Mouse (Mus musculus) layer of hippocampus, adult 11-12 months (tissue): Measurements from ENCODE around the gene Acsl1.

ENCODE experiments used
- DNase-seq: peaks from one replicate; pipeline ENCODE4 v3.0.0; 2022; ENCODE audit warnings: low spot score

Acsl1 gene

DNA sequence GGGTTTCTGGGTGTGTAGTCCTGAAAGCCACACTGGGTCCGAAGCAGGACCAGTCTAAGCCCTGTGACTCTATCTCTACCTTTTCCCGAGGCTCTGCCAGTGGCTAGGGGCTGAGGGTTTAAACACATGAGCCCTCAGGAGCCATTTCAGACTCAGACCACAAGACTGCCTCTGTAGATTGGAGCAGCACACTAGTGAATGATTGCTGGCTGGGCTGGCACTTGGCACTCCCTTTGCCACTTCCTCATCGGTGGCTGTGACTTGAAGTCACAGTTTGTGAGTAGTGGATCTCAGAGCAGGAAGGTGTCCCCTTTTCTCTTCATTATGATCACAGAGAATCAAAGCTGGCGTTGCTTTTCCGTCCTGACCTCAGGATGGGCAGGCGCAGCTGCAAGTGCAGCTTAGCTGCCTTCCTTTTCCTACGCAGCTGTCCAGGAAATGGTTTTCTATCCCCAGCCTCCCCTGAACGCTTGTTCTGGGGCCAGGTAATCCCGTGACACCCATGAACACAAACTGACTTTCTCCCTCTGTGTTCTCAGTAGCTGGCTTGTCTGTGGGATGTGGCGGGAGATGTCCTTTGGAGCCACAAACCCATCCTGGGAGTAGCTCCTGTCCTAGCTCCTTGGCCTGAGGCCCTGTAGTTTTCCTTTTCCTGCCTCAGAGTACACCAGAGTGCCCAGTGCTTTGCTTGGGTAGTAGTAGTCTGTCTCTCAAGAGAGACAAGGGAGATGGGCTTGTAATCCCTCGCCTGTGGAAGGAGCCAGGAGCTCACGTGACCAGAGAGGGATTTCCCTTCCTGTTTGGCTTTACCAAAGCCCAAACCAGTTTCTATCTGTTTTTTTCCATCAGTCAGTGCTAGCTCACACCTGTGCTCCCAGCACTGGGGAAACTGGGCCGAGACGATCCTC lies 37.9 kb downstream of the Acsl1 start:
- no peak for DNase-seq

GRCm38 (mm10) chr8:46509474-46509873 lies 38.6 kb downstream of the Acsl1 start:
- DNase-seq, result no peak

DNA sequence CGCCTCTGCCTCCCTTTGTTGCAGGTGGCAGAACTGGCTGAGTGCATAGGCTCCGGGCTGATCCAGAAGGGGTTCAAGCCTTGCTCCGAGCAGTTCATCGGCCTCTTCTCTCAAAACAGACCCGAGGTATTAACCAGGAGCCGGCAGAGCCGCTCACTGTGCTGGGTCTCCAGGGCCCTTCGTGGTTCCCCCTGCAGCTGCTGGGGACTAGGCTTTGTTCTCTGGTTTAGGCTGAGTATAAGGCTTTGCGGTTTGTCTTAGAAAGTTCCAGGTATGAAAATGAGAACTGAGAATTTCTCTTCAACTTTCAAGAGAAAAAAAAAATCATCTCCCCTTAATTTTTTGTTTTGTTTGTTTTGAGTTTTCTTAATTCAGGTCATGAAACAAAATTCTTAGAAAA lies 40.5 kb downstream of the Acsl1 start:
- no peak for DNase-seq

DNA sequence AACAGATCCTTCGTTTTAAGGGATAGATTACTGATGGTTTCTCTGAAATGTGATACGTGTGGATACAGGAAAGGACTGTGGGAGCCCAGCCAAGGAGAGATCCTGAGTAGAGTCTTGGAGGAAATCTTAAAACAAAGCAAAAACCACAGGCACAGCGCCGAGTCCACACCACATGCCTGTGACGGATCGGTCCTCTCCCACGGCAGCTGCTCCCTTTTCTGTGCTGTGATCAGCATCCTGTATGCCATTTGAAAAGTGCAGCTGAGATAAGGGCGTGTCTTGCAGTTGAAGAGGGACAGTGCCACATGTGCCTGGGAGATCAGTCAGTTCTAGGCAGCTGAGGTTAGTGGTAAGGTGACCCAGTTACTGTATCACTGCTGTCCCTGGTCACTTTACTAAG lies 41.7 kb downstream of the Acsl1 start:
- no peak for DNase-seq

- no peak for DNase-seq
Observed at GRCm38 (mm10) chr8:46514027-46514426, 43.2 kb downstream of the Acsl1 start.

DNA sequence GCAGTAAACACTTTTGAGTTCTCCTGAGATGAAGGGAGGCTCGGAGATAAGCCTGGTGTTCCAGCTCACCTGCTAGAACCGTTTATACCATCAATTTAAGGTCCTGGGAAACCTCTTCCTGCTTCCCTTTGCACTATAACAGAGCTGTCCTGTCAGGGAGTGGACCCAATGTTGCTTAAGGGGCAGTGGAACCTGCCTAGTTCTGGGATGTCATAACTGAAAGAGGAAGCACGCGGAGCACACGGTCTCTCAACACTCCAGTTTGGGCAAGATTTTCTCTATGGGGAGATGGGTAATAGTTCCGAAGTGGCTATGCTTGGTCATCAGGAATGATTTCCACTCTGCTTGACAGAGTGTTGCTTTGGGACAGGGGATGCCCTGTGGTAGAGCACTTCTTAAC lies 49.8 kb downstream of the Acsl1 start:
- no peak for DNase-seq

DNA sequence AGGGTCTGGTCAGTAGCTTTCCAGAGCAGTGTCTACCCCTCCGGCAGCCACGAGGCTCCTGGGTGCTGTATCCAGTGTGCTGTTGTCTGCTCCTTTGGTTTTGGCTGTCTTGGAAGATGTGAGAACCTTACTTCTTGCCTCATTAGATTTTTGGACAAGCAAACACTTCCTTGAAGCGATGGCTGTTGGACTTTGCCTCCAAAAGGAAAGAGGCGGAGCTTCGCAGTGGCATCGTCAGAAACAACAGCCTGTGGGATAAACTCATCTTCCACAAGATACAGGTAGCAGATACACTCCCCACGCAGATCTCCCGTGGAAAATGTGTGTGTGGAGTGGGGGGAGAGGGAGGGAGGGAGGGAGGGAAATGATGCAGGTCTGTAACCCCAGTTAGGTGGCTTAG lies 55.3 kb downstream of the Acsl1 start:
- no peak for DNase-seq

- no peak for DNase-seq
Observed at GRCm38 (mm10) chr8:46526821-46527220, 56.0 kb downstream of the Acsl1 start.

- DNase-seq, result no peak
Observed at GRCm38 (mm10) chr8:46529508-46529907, 58.7 kb downstream of the Acsl1 start.

- DNase-seq, result no peak
Observed at GRCm38 (mm10) chr8:46530541-46530940, 59.7 kb downstream of the Acsl1 start.

GRCm38 (mm10) chr8:46533926-46534325 lies 63.1 kb downstream of the Acsl1 start:
- DNase-seq, result no peak

GRCm38 (mm10) chr8:46539701-46540100 lies 68.9 kb downstream of the Acsl1 start:
- no peak for DNase-seq

DNA sequence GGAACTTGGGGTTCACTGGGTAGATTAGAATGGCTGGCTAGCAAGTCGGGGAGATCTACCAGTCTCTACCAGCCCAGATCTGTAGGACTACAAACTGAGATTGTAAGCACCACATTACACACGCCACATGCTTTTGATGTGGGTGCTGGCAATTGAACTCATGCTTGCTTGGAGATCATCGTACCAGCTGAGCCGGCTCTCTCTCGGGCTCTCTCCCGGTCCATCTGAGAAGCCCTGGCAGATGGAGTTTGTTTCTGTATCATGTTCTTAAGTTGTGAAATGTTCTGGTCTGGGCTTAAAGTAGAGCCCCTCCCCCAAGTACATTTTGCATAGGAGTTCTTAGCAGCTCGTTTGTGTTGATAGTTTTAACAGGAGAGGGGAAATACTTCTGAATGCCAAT lies 72.4 kb downstream of the Acsl1 start:
- DNase-seq, result no peak

DNA sequence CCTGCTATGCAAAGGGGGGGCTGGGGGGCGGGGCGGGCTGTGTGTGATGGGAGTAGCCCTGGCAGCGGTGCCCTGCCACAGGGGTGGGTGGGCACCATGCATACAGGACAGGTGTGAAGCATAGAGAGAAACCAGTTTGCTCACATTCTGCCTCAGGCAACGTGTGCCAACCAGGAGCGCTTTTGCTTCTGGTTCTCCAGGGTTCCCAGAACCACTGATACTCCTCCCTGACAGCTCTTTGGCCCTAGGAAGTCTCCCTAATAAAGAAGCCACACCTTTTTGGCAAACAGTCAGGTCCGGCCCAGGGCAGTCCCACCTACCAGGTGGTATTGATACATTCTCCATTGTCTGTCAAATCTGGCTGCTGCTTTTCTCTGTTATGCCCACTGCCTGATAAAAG lies 72.8 kb downstream of the Acsl1 start:
- no peak for DNase-seq

- DNase-seq, result no peak
Observed at GRCm38 (mm10) chr8:46545854-46546253, 75.0 kb downstream of the Acsl1 start.

DNA sequence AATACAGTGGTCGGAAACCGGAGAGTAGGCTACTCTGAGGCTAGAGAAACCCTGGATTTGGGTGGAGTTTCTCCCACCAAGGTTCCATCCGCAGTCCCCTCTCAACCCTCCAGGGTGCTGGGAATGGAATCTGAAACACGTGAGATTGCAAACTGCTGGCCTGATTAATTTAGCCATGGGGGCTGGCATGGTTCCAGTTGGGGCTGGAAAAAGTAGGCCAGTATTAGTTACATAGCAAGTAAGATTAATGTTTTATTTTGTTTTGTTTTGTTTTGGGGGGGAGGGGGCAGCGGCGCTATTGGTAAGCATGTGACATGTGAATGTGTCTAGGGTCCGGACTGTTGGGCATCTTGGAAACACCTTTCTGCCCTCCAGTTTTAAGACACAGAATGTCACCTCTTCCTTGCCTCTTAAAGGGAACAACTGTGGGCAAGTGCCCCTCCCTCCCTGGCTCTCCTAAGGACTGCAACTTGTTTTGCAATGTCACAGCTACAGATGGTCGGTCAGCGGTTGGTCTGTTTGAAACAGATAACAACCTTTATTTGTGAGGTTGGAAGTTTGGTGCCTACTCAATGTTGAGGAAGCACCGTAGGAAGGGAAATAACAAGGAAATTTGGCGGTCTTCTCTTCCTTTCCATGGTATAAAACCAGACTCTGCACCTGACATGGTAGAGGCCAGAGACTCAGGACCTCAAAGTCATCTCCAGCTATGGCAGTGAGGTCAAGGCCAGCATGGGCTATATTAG lies 75.8 kb downstream of the Acsl1 start:
- DNase-seq, result no peak

DNA sequence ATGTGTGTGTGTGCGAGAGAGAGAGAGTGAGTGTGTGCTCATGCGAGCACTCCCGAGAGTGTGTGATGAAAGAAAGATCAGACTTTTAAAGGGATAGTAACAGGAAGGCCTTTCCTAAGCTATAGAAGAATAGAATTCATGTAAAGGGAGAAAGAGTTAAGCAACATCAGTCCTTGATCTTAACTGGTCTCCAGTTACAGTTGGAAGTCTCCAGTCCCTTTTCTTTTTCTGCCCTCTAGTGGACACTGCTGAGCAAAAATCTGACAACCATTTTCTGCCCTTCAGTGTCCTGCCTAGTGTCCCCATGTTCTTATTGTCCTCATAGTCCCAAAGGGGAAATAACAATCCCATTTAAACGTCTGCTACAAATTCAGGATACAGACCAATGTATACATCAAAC lies 76.4 kb downstream of the Acsl1 start:
- peak; percentile 52 for DNase-seq

GRCm38 (mm10) chr8:46550058-46550457 lies 79.2 kb downstream of the Acsl1 start:
- DNase-seq, result no peak

DNA sequence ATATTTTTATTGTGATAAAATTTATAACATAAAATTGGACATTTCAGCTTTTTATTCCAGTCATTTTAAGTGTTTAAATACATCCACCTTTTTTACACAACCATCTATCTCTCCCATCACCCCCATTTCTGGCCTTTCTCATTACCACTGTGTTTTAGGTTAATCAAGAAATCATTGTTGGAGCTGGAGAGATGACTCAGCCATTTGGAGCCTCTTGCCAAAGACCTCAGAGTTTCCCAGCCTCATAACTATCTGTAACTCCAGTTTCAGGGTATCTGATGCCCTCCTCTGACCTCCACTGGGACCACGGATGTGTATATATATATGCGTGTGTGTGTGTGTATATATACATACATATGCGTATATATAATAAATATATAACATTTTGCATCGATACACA lies 80.2 kb downstream of the Acsl1 start:
- DNase-seq, result no peak

- DNase-seq, result peak; percentile 100
Observed at GRCm38 (mm10) chr8:46551615-46552440, 81.0 kb downstream of the Acsl1 start, which contains the start of gene Cenpu. Gene Cenpu, plus strand, starts transcription at chr8:46552028.

- DNase-seq, result no peak
Observed at GRCm38 (mm10) chr8:46552441-46552765, 81.6 kb downstream of the Acsl1 start.

GRCm38 (mm10) chr8:46559428-46559827 lies 88.6 kb downstream of the Acsl1 start:
- DNase-seq, result no peak

- DNase-seq, result no peak
Observed at GRCm38 (mm10) chr8:46562333-46562732, 91.5 kb downstream of the Acsl1 start.
